Mouse (Mus musculus): ENCODE data around the gene Pik3ap1. TPM values are rescaled to one million over a fixed set of nuclear protein-coding genes. Genes with fewer than 3 reads are reported as not detected.
A peak's percentile ranks its signal among the peaks of the same experiment; 100 is the strongest.
"Not testable (repeated sequence)": the region's sequence is repeated elsewhere in the genome, so short reads cannot be mapped to it uniquely, and the experiment has no call there.

The Pik3ap1 gene
- 3.3 and 3.6 TPM in 2 replicates for polyA plus RNA-seq (2015; fragmentation: Nextera tagmentation; extraction: Ambion mirVana)

DNA sequence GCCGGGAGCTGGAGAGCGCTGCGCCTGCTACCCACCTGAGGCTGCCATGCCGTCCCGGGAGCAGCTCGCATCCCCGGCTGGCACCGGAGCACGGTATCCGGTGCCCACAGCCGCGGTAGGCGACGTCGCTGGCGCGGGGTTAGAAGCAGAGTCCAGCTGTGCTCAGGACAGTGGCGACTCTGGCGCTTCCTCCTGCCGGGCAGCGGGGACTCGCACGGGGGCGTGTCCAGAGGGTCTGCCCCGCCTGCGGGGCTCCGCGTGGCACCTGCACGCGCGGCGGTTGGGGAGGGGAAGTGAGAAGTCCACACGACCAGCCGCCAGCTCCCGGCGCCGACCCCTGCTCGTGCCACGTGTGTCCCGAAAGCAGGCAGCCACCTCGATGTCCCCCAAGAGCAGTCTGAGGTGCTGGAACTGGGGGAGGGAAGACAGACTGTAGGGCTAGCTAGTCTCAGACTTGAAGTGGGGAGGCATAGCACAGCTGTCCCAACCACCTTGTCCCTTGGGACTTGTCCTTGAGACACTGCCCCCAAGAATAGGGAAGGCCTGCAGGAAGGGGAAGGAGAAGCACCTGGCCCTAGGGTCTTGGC lies at the start of gene Pik3ap1:
Pik3ap1 (minus strand) TSS at position 181 of the 587 bp plus-strand sequence.
- peak; percentile 31 for DNase-seq (ENCODE audit: low spot score)

DNA sequence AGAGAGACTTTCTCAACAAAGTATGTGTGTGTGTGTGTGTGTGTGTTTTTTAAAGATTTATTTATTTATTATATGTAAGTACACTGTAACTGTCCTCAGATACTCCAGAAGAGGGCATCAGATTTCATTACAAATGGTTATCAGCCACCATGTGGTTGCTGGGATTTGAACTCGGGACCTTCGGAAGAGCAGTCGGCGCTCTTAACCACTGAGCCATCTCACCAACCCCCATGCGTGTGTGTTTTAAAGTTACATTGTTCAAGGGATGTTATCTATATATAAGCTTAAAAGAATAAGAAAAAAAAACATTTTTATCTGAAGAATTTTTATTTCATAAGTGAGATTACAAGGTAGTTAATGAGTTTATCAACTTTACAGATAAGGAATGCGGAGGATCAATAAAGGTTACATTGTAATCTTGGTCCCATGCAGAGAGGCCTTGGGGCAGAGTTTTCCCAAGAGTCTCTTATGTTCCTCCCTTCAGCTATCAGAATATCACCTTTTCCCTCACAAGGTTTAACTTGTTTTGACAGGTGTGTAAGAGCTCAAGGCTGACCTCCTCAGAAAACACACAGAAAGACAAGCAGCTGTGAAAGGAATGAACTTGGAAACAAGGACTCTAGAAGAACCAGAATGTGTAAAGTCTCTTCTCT lies 46.7 kb upstream of the Pik3ap1 start:
- DNase-seq (ENCODE audit: low spot score): not testable (repeated sequence)

DNA sequence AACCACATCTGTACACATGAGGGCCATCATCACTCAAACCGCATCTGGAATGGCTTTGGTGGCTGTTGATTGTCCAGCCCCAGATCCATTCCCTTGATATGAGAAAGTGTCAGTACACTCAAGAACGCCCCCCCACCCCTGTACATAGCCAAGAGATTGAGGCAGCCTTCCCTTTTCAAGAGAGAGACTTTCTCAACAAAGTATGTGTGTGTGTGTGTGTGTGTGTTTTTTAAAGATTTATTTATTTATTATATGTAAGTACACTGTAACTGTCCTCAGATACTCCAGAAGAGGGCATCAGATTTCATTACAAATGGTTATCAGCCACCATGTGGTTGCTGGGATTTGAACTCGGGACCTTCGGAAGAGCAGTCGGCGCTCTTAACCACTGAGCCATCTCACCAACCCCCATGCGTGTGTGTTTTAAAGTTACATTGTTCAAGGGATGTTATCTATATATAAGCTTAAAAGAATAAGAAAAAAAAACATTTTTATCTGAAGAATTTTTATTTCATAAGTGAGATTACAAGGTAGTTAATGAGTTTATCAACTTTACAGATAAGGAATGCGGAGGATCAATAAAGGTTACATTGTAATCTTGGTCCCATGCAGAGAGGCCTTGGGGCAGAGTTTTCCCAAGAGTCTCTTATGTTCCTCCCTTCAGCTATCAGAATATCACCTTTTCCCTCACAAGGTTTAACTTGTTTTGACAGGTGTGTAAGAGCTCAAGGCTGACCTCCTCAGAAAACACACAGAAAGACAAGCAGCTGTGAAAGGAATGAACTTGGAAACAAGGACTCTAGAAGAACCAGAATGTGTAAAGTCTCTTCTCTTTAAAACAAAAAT lies 41.2 kb upstream of the Pik3ap1 start:
- not testable (repeated sequence) for DNase-seq (ENCODE audit: low spot score)

DNA sequence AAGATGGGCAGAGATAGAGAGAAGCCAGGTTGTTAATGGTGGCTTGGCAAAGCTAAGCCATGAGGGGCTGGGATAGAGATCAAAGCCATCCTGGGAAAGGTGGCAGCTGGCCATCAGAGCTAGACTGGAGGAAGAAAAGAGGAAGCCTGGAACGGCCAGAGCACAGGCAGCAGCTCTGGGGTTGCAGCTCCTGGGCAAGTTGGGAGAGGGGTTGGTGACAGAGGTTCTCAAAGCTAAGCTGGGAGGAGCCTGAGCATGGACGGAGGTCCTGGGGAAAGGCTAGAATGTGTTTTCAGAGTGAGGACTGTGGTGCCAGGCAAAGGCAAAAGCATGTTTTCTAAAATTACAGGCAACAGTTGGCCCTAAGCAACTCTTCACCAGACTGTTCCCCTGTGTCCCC lies 36.4 kb upstream of the Pik3ap1 start:
- DNase-seq (ENCODE audit: low spot score): no peak

DNA sequence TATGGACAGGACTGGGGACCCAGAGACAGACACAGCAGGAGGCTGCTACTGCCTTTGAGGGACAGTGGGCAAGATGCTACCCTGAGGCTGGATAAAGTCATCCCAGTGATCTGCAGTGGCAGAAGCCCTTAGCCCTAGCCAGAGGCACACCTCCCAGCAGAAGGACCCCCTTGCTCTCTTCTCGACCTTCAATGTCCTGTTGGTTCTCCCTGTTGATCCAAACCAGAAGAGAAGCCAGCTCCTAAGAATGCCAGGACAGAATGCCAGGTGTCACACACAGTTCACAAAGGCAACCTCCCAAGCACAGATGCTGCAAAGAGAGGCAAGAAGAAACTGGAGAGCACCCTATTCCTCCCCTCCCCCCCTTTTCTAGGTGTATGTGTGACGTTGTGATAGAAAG lies 33.9 kb upstream of the Pik3ap1 start:
- no peak for DNase-seq (ENCODE audit: low spot score)

DNA sequence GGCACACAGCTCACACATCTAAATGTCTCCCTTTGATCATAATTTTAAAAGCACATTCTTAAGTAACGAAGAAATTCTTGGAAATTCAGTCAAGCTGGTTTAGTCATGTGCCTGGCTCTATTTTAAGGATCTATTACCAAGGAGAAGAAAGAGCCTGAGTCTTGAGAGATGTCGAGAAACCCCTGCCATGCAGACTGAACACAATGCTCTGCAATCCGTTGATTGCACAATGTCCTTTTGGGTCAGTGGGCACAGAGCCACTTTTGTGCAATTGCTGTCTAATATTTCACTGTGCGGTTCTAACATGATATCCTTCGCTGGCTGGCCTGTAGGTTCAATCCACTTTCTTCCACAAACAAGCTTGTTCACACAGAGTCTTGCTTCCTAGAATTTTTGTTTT lies 33.1 kb upstream of the Pik3ap1 start:
- DNase-seq (ENCODE audit: low spot score): no peak

DNA sequence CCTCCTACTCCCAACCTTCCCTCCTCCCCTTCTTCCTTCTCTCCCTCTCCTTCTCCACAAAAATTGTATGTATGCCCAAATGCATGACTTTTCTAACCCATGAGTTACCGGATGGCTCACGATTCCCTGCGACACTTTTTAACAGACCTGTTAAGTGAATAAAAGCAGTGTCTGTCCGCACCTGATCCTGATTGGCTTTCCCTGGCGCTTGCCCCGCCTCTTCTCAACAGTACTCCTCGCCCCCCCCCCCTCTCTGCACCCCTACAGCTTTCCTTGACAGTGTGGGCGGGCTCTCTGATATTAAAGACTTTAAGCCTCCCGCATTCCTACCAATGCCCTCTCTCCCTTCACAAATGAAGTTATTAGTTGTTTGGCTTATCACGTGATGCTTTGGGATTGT lies 31.3 kb upstream of the Pik3ap1 start:
- DNase-seq (ENCODE audit: low spot score): no peak

DNA sequence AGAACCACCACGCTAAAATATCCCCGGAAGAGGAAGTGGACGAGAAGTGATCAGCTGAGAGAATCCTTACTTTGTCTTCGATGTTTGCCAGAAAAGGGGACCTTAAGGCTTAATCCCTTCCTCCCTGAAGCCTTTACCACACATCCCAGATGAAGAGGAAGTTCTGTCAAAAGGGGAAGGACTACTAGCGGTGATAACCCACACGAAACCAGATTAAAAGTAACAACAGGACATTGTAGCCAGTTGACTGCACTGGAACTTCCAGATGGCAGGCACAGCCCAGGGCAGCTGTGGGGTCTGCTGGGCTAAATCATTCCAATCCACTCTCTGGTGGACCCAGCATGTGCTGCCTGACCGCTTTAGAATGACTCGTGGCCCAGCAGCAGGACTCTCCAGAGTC lies 17.7 kb upstream of the Pik3ap1 start:
- no peak for DNase-seq (ENCODE audit: low spot score)

DNA sequence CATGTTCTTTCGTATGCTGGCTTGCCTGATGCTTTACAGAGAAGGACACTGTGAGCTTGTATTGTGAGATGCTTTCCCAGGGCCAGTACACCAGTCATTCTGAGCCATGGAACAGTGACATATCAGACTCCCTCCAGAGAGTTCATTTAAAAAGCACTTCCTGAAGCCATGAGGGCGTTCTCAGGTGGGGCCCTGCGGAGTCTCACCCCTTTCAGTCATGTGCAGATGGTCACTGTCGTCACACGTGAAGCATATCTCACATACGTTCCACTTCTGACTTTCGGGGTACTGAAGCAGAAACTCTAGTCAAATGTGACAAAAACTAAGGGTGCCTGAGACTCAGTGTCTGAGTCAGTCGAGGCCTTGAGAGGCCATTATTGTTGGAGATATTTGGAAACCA lies 6.0 kb upstream of the Pik3ap1 start:
- DNase-seq (ENCODE audit: low spot score): no peak

DNA sequence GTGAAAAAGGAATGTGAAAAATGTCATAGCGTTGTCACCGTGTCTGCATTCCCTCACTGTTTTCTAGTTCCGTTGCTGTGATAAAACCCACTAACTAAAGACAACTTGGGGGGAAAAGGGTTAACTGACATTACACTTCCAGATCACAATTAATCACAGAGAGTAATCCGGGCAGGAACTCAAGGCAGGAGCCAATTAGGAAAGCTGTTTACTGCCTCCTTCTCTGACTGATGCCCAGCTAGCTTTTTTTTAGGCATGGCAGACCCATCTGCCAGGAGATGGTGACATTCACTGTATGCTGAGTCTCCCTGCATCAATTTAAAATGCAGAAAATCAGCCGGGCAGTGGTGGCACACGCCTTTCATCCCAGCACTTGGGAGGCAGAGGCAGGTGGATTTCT lies 4.4 kb upstream of the Pik3ap1 start:
- DNase-seq (ENCODE audit: low spot score): no peak

DNA sequence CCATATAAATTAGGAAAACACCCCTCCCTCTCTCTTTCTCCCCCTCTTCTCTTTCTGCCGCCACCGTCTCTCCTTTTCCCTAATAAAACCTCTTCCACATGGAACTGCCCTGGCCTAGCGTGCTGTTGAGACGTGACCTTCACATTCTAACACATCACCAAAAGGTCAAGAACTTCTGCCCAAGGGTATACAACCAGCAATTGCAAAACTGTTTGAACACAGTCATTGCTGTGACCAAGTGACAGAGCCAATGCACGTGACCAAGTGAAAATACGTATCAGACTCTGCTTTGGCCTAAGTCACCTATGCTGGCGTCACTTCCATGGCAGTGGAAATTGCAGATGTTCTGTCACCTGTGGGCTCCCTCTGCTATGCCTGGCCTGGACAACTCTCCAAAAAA lies 3.3 kb upstream of the Pik3ap1 start:
- DNase-seq (ENCODE audit: low spot score): no peak

DNA sequence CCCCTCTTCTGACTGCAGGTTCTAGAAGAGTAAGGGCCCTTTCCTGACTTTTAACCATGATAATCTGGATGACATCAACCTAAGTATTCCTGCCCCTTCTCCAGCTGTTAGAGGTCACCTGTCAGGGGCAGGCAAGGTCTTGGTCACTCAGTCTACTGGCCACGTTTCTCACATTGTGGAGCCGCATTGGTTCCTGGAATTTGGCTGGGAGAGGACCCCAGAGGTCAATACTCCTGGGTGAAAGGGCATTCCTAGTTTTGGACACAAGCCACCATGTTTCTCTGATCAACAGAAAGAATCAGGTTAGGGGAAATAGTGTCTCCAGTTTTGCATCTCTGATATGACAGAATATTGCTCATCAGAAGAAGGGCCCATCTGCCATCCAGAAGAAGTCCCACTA lies 2.4 kb upstream of the Pik3ap1 start:
- no peak for DNase-seq (ENCODE audit: low spot score)

DNA sequence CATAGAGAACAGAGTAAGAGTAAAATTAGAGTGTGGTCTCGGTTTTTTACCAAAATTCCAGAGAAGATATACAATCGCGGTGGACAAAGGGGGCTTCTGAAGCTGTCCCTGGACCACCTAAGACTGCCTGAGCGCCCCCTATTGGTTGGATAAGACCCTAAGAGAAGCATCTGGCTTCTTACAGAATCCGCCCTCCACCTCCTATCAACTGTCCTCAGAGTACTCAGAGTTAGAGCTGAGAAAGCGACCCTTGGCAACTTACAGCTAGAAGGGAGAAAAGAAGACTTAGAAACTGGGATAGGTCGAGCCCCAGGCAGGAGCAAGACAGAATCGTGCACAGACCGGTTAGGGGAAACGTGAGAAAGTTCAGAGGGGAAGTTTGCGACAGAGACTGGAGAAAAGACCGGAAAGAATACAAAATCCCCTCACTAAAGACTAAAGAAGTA lies 473 bp downstream of the Pik3ap1 start:
- peak; percentile 66 for DNase-seq (ENCODE audit: low spot score)

DNA sequence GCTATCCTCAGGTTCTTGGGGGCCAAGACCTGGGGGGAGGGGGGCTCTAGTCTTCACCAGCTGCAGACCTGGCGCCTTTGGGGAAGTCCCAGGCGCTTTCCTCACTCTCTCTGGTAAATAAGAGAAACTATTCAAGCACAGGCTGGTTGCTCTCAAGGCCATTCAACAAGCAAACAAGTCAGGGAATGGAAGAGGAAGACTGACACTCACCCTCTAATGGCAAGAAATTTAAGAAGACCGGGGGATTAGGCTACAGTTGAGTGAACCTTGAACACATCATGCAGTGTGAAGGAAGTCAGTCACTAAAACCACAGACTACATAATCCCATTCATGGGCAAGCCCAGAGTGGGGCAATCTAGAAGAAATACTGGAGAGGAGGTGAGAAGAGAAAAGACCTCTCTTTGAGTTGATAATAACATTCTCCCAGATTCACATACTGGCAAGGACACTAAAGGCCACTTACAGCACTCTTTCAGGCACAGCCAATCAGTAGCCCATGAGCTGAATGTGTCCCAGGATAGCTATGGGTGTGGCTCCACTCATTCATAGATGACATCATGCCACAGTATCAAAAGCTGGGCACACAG lies 2.4 kb downstream of the Pik3ap1 start:
- no peak for DNase-seq (ENCODE audit: low spot score)

DNA sequence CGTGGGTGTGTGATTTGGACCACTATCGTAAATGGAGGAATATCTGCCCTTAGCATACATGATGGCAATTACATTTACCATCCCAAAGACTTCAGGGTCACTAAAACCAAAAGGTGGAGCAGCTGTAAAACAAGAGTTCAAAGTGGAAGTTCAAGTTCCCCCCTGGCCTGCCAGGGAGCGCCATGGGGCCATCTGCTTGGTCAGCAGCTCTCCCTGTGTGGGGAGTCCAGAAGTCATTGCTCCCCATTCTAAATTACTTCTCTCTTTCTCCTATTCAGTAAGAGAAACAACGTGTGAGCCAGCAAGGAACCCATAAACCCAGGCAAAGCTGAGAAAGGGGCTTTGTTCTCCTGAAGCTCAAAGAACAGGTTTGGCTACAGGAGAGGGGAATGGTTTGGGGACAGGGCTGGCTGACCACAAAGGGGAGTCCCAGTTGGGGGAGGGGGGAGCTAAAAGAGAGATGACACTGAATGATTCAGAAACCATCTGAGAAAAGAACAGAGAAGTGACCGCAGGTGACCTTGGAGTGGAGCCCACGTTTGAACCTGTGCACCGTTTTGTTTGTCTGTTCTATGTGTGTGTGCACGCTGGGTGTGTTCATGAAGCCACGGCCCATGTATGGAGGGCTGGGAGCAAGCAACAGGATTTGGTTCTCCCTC lies 3.2 kb downstream of the Pik3ap1 start:
- DNase-seq (ENCODE audit: low spot score): no peak

DNA sequence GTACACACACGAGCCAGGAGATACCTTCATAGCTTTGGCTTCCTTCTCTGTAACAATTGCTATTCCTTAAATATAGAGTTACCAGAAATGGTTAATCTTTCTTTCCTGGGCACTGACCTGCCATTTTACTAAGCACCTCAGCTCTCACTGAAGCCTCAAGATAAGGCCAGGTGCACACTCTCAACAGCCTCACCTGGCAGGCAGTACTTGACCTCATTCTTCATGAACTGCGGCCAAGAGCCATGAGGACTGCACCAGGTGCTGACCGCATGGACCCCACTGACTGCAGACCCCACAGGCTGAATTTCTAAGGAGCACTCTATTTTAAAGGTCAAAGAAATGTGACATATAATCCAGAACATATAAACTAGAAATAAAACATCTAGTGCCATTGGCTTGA lies 5.7 kb downstream of the Pik3ap1 start:
- no peak for DNase-seq (ENCODE audit: low spot score)

DNA sequence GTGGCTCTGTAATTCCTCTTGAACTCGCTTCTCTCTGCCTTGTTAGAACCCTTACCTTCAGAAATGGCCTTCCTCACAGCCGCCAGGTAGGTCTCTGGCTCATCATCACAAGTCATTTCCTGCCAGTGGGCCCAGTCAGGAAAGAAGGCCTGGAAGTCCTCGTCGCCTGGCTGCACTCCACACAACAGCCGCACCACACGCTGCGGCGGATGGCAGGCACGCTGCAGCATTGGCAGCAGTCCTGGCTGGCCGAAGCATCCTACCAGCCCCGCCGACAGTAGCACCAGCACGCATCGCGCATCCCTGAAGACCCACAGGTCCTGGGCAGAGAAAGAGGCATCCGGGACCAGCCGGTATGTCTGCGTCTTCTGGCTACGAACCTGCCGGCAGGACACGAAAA lies 9.1 kb downstream of the Pik3ap1 start:
- DNase-seq (ENCODE audit: low spot score): no peak

DNA sequence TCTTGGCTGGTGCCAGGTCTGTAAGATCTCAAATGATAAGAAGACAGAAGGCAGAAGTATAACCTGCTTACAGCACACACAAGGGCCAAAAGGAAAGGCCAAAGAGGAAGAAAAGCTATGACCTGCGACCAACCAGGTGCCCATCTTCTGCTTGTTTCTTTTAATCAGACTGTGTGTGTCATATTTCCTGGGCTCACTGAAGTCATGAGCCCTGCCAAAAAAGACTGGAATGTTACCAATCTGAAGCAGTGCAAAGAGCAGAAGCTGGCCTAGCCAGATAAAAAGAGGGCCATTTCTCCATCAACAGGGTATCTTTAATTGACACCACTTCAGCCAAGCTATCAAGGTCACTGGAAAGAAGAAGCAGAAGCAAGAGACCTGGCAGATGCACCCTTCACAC lies 9.8 kb downstream of the Pik3ap1 start:
- no peak for DNase-seq (ENCODE audit: low spot score)

DNA sequence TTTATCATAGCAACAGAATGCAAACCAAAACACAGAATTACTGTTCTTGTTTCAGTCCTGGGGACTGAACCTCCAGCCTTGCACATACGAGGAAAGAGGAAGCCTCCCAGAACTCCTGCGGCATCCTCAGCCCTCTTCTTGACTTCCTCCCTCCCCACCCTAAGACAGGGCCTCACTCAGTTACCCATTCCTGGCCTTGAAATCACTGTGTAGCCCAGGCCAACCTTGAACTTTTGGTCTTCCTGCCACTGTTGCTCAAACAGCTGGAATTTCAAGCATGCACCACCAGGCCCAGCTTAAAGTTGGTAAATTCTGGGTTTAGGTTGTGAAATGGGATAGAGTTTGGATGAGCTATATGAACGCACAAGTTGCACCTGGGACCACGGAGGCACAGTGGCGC lies 10.2 kb downstream of the Pik3ap1 start:
- no peak for DNase-seq (ENCODE audit: low spot score)

DNA sequence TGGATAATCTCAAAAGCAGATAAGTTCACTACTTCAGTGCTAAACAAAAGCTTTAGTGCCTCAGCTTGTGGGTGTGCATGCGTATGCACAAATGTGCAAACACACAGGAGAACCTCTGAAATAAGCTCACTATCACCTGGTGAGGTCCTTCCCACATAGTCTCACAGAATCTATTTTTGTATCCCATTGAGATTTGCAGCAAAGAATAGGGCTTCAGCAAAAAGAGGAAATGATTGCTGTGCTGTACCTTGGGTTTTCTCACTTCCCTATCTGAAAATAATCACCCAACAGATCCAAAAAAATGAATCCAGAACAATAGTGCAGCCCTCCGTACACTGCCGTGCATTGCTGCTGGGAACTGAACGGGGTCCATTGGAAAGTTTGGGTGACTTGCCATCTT lies 12.6 kb downstream of the Pik3ap1 start:
- no peak for DNase-seq (ENCODE audit: low spot score)

DNA sequence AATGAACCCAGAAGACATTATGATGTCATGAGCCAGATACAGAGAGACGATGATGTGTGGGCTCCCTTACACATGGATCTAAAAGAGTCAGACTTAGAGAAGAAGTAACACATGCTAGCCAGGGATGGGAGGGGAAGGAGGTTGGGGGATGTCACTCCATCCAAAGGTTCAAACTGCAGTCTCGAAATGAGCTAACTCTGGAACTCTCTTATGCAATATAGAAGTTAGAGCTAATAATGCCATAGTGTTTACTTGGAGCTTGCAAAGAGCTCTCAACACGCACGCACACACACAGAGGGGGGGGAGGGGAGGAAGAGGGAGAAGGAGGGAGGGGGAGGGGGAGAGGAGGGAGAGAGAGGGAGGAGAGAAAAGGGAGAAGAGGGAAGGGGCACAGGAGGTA lies 13.5 kb downstream of the Pik3ap1 start:
- no peak for DNase-seq (ENCODE audit: low spot score)

Data from thymus, postnatal 0 days (tissue).